Mouse (Mus musculus): ENCODE data around the gene 3110009E18Rik. TPM values are rescaled to one million over a fixed set of nuclear protein-coding genes. Genes with fewer than 3 reads are reported as not detected.
A peak's percentile ranks its signal among the peaks of the same experiment; 100 is the strongest.
"Not testable (repeated sequence)": the region's sequence is repeated elsewhere in the genome, so short reads cannot be mapped to it uniquely, and the experiment has no call there.

The 3110009E18Rik gene
- polyA plus RNA-seq, 1 experiment from 2014 or later = 19.4 TPM

DNA sequence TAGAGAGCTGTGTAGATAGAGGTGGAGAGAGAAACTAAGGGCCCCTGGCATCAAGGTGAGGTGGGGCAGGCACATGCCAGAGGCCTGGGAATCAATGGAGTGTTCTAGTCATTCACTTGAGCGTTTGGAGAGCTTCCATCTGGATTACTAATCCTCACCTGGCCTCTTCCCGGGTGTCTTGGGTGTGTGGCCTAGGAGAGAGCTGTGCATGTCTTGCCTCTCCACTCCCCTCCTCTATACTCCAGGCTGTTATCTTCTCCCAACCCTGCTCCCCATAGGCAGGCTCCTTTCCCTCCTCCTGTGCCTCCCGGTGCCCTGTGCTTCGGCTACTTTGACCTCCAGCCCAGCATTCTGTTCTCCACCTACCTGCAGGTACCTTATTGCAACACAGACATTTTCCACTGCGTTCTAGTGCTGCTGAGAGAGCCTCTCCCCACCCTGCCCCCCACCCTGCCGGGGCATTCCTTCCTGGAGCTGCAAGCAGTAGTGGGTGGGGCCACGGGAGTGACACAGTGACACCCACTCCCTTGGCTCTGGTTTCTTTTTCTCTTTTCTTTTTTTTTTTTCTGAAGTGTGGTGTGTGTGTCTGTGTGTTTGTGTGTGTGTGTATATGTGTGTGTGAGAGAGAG lies 37.9 kb upstream of the 3110009E18Rik start:
- Histone ChIP-seq H3K9me3 (ENCODE audit: control insufficient read depth, low read length) (no peaks in the 10 kb centered on the region), H3K36me3 (ENCODE audit: control insufficient read depth, insufficient read depth, low read length) (no peaks in the 10 kb centered on the region), H3K4me3 (ENCODE audit: low read depth, low read length) (no peak overlapping the region), H3K4me2 (ENCODE audit: low read depth) (no peak overlapping the region), H3K9ac (ENCODE audit: low read length) (no peak overlapping the region), H3K27me3 (ENCODE audit: control insufficient read depth, insufficient read depth, low read length) (no peaks in the 10 kb centered on the region), H3K27ac (ENCODE audit: low read depth, low read length) (no peak overlapping the region), H3K4me1 (ENCODE audit: control insufficient read depth, insufficient read depth, low read length) (no peaks in the 10 kb centered on the region)
- 41% methylated on average over 7 of the region's 7 CpGs for WGBS
- ATAC-seq (ENCODE audit: insufficient read depth, low FRiP score, low TSS enrichment) (no peak), DNase-seq (ENCODE audit: low spot score) (no peak)

DNA sequence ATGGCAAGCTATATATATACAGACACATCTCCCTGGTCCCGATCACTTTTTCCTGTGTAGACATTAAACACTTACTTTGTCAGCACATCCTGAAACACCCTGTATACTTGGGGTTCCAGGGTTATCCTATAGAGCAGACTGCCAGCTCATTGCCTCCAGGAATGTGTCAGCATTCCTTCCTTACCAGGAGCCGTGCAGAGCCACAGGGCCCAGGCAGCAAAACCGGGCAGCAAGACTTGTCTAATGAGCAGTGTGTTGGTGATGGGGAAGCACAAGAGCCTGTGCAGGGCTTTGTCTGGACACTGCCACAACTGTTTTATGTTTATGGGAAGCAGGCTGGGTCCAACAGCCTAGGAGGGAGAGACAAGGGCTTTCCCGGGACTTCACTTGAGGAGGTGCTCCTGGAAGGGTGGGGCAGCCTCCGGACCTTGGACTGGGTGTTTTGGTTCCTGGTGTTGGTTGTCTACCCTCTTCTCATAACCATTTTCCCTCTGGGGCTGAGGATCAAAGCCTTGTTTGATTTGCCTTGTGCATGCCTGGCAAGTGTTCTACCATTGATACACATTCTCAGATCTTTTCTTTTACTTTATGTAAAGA lies 37.0 kb upstream of the 3110009E18Rik start:
- Histone ChIP-seq H3K4me3 (ENCODE audit: low read depth, low read length) (no peak overlapping the region), H3K9ac (ENCODE audit: low read length) (no peak overlapping the region), H3K4me1 (ENCODE audit: control insufficient read depth, insufficient read depth, low read length) (no peaks in the 10 kb centered on the region), H3K36me3 (ENCODE audit: control insufficient read depth, insufficient read depth, low read length) (no peaks in the 10 kb centered on the region), H3K27ac (ENCODE audit: low read depth, low read length) (no peak overlapping the region), H3K4me2 (ENCODE audit: low read depth) (no peak overlapping the region), H3K9me3 (ENCODE audit: control insufficient read depth, low read length) (no peaks in the 10 kb centered on the region), H3K27me3 (ENCODE audit: control insufficient read depth, insufficient read depth, low read length) (no peaks in the 10 kb centered on the region)
- no peak for DNase-seq (ENCODE audit: low spot score)
- WGBS = 64% methylated on average over 5 of the region's 5 CpGs
- ATAC-seq (ENCODE audit: insufficient read depth, low FRiP score, low TSS enrichment) = no peak

DNA sequence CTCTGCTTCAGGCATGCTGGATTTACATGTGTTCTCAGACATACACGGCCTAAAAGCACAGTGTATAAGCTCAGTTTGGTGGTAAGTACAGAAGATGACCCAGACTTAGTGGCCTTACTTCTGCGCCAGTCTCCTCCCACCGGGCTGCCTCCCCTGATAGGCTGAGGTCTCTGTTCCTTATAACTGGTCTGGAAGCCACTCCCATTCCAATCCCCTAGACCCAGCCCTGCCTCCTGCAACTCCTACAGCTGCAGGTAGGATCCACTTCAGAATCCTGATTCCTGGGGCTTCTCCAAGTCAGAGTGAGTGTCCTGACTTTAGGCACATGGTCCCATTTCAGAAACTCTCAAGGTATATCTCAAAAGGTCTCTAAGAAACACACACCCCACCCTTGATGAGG lies 35.3 kb upstream of the 3110009E18Rik start:
- Histone ChIP-seq H3K27me3 (ENCODE audit: control insufficient read depth, insufficient read depth, low read length) (no peaks in the 10 kb centered on the region), H3K27ac (ENCODE audit: low read depth, low read length) (no peak overlapping the region), H3K9ac (ENCODE audit: low read length) (no peak overlapping the region), H3K9me3 (ENCODE audit: control insufficient read depth, low read length) (no peaks in the 10 kb centered on the region), H3K36me3 (ENCODE audit: control insufficient read depth, insufficient read depth, low read length) (no peaks in the 10 kb centered on the region), H3K4me3 (ENCODE audit: low read depth, low read length) (no peak overlapping the region), H3K4me2 (ENCODE audit: low read depth) (no peak overlapping the region), H3K4me1 (ENCODE audit: control insufficient read depth, insufficient read depth, low read length) (no peaks in the 10 kb centered on the region)
- 69% methylated on average over 3 of the region's 3 CpGs for WGBS
- no peak for DNase-seq (ENCODE audit: low spot score)
- no peak for ATAC-seq (ENCODE audit: insufficient read depth, low FRiP score, low TSS enrichment)

DNA sequence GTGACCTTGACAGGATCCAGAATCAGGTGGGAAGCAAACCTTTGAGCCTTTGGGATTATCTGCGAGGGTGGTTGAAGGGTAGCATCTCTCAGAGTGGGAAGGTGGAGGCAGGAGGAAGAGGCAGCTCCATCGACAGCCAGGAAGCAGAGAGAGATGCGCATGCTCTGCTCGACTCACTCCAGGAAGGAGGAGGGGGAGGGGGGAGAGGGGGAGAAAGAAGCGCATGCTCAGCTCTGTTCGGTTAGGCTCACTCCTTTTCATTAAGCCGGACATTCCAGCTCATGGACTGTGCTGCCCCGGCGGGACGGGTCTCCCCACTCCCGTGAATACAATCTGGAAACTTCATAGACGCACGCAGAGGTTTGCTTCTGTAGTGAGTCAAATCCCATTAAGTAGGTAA lies 34.3 kb upstream of the 3110009E18Rik start:
- Histone ChIP-seq H3K9ac (ENCODE audit: low read length) (no peak overlapping the region), H3K4me3 (ENCODE audit: low read depth, low read length) (no peak overlapping the region), H3K27ac (ENCODE audit: low read depth, low read length) (no peak overlapping the region), H3K27me3 (ENCODE audit: control insufficient read depth, insufficient read depth, low read length) (no peaks in the 10 kb centered on the region), H3K4me1 (ENCODE audit: control insufficient read depth, insufficient read depth, low read length) (no peaks in the 10 kb centered on the region), H3K36me3 (ENCODE audit: control insufficient read depth, insufficient read depth, low read length) (no peaks in the 10 kb centered on the region), H3K4me2 (ENCODE audit: low read depth) (no peak overlapping the region), H3K9me3 (ENCODE audit: control insufficient read depth, low read length) (no peaks in the 10 kb centered on the region)
- no peak for ATAC-seq (ENCODE audit: insufficient read depth, low FRiP score, low TSS enrichment)
- WGBS = 78% methylated on average over 13 of the region's 13 CpGs
- no peak for DNase-seq (ENCODE audit: low spot score)

DNA sequence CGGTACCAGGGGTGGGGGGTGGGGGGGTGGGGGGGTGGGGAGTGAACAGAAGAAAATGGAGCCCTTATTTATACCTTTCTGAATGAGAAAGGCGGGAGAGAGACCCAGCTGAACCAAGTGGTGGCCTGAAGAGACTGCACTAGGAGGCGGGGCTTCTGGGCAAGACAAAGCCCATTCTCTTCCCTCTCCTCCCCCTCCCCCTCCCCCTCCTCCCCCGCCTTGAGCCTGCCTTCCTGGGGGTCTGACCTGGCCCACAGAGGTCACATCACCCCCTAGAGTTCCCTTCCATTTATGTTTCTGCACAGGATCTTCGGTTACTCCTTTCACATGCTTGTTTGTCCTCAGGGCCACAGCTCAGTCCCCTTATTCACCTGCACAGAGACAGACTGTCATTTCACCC lies 31.8 kb upstream of the 3110009E18Rik start:
- Histone ChIP-seq H3K4me1 (ENCODE audit: control insufficient read depth, insufficient read depth, low read length) (no peaks in the 10 kb centered on the region), H3K9me3 (ENCODE audit: control insufficient read depth, low read length) (no peaks in the 10 kb centered on the region), H3K27me3 (ENCODE audit: control insufficient read depth, insufficient read depth, low read length) (no peaks in the 10 kb centered on the region), H3K4me2 (ENCODE audit: low read depth) (no peak overlapping the region), H3K36me3 (ENCODE audit: control insufficient read depth, insufficient read depth, low read length) (no peaks in the 10 kb centered on the region), H3K9ac (ENCODE audit: low read length) (no peak overlapping the region), H3K27ac (ENCODE audit: low read depth, low read length) (no peak overlapping the region), H3K4me3 (ENCODE audit: low read depth, low read length) (no peak overlapping the region)
- DNase-seq (ENCODE audit: low spot score) = no peak
- ATAC-seq (ENCODE audit: insufficient read depth, low FRiP score, low TSS enrichment) = no peak
- 3% methylated on average over 4 of the region's 5 CpGs for WGBS

DNA sequence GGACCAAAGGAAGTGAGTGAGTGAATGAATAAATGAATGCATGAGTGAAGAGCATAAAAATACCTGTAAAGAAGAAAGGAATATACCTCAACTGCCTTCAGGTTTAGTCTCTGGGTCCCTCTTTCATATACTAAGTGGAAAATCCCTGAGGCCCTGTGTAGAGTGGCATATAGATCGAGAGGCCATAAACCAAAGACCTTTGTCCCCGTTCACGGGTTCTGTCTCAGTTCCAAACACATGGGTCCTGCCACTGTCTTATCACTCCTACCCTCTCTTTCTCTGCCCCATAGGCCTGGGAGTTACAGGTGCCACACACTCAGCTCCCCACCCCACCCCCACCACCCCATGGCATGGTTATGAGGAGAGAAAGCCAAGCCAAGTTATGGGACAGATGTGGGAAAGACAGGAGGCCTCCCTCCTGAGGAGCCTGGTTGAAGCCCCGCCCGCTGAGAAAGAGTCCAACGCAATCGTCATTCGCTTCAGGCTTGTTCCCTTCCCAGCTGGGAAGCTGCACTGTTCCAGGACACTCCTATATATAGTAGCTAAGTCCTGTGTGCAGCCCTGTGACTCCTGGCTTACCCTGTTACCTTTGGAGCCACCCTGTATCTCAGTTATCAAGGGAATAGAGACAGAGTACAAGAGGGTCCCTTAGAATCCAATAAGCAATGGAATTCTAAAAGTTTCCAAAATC lies 30.0 kb upstream of the 3110009E18Rik start:
- H3K36me3 ChIP-seq (ENCODE audit: control insufficient read depth, insufficient read depth, low read length) = no peaks in the 10 kb centered on the region
- H3K4me3 ChIP-seq (ENCODE audit: low read depth, low read length) = no peak overlapping the region
- ATAC-seq (ENCODE audit: insufficient read depth, low FRiP score, low TSS enrichment) = no peak
- no peaks in the 10 kb centered on the region for H3K4me1 ChIP-seq (ENCODE audit: control insufficient read depth, insufficient read depth, low read length)
- no peaks in the 10 kb centered on the region for H3K27me3 ChIP-seq (ENCODE audit: control insufficient read depth, insufficient read depth, low read length)
- H3K4me2 ChIP-seq (ENCODE audit: low read depth) = no peak overlapping the region
- WGBS = 84% methylated on average over 8 of the region's 8 CpGs
- no peak for DNase-seq (ENCODE audit: low spot score)
- no peak overlapping the region for H3K27ac ChIP-seq (ENCODE audit: low read depth, low read length)
- no peaks in the 10 kb centered on the region for H3K9me3 ChIP-seq (ENCODE audit: control insufficient read depth, low read length)
- no peak overlapping the region for H3K9ac ChIP-seq (ENCODE audit: low read length)

DNA sequence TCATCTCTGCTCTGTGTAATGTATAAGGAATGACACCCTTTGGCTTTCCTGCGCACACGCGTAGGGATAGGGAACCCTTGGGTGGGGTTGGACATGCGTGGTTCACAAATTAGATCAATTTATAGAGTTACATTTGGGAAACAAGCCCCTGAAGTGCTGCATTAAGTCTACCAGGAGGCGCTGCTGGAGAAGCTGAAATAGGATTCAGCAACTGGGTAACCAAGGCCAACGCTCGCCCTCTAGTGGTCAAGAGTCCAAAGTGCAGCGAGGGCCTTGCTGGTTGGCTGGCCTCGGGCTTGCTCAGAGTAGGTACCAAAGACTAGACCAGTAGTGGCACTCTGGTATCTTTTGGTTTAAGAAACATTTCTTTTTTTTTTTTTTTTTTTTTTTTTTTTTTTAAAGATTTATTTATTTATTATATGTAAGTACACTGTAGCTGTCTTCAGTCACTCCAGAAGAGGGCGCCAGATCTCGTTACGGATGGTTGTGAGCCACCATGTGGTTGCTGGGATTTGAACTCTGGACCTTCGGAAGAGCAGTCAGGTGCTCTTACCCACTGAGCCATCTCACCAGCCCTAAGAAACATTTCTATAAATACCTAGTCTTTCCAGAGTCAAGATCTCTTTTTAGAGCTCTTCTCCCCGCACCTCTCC lies 27.4 kb upstream of the 3110009E18Rik start:
- WGBS = 53% methylated on average over 11 of the region's 14 CpGs
- ATAC-seq (ENCODE audit: insufficient read depth, low FRiP score, low TSS enrichment) (peak; percentile 46; the same call in 1 of the 2 replicates), DNase-seq (ENCODE audit: low spot score) (peak; percentile 85)
- H3K9ac ChIP-seq (ENCODE audit: low read length); H3K36me3 ChIP-seq (ENCODE audit: control insufficient read depth, insufficient read depth, low read length); H3K4me1 ChIP-seq (ENCODE audit: control insufficient read depth, insufficient read depth, low read length); H3K4me3 ChIP-seq (ENCODE audit: low read depth, low read length); H3K9me3 ChIP-seq (ENCODE audit: control insufficient read depth, low read length); H3K27me3 ChIP-seq (ENCODE audit: control insufficient read depth, insufficient read depth, low read length); H3K27ac ChIP-seq (ENCODE audit: low read depth, low read length); H3K4me2 ChIP-seq (ENCODE audit: low read depth): not testable (repeated sequence)

DNA sequence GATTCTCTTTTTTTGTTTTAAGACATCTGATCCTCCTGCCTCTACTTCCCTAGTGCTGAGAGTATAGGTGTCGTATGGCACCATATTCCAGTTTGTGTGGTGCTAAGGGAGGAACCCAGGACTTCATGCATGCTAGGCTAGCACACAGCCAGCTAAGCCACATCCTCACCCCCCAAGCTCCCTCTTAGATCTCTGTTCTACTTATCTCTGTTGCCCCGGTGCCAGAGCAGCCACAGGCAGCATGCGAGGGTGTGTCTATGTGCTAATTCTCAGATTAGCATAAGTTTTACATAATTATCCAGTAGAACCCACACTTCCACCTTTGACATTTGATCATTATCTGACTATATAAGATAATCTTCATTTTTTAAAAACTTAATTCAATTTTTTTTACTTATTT lies 26.1 kb upstream of the 3110009E18Rik start:
- no peaks in the 10 kb centered on the region for H3K9me3 ChIP-seq (ENCODE audit: control insufficient read depth, low read length)
- H3K4me2 ChIP-seq (ENCODE audit: low read depth) = no peak overlapping the region
- no peak overlapping the region for H3K9ac ChIP-seq (ENCODE audit: low read length)
- H3K36me3 ChIP-seq (ENCODE audit: control insufficient read depth, insufficient read depth, low read length) = no peaks in the 10 kb centered on the region
- DNase-seq (ENCODE audit: low spot score) = no peak
- H3K27me3 ChIP-seq (ENCODE audit: control insufficient read depth, insufficient read depth, low read length) = no peaks in the 10 kb centered on the region
- no peaks in the 10 kb centered on the region for H3K4me1 ChIP-seq (ENCODE audit: control insufficient read depth, insufficient read depth, low read length)
- H3K27ac ChIP-seq (ENCODE audit: low read depth, low read length) = no peak overlapping the region
- 83% methylated on average over 3 of the region's 3 CpGs for WGBS
- no peak for ATAC-seq (ENCODE audit: insufficient read depth, low FRiP score, low TSS enrichment)
- no peak overlapping the region for H3K4me3 ChIP-seq (ENCODE audit: low read depth, low read length)

All from neural tube, embryonic 11.5 days (tissue).